Mouse (Mus musculus) right cerebral cortex, postnatal 14 days (tissue): ENCODE results near the gene Dynlt1a.
A peak's percentile ranks its signal among the peaks of the same experiment; 100 is the strongest.
"Not testable (repeated sequence)": the region's sequence is repeated elsewhere in the genome, so short reads cannot be mapped to it uniquely, and the experiment has no call there.

Source experiments
- DNase-seq: peaks from one replicate; pipeline ENCODE4 v3.0.0; 2022

The Dynlt1a gene

GRCm38 (mm10) chr17:6317339-6317985, at the start of gene Dynlt1a:
Dynlt1a (minus strand) TSS chr17:6317500.
- peak; percentile 96 for DNase-seq

- DNase-seq: peak; percentile 6
Observed at GRCm38 (mm10) chr17:6355256-6355655, 38.0 kb upstream of the Dynlt1a start.

- not testable (repeated sequence) for DNase-seq
Observed at GRCm38 (mm10) chr17:6342606-6343294, 25.4 kb upstream of the Dynlt1a start.

GRCm38 (mm10) chr17:6328997-6329396, 11.7 kb upstream of the Dynlt1a start:
- not testable (repeated sequence) for DNase-seq

GRCm38 (mm10) chr17:6327554-6327953, 10.3 kb upstream of the Dynlt1a start:
- not testable (repeated sequence) for DNase-seq

GRCm38 (mm10) chr17:6325543-6325942, 8.2 kb upstream of the Dynlt1a start:
- DNase-seq: not testable (repeated sequence)

GRCm38 (mm10) chr17:6325021-6325420, 7.7 kb upstream of the Dynlt1a start:
- DNase-seq: not testable (repeated sequence)

GRCm38 (mm10) chr17:6321778-6322101, 4.4 kb upstream of the Dynlt1a start:
- not testable (repeated sequence) for DNase-seq

GRCm38 (mm10) chr17:6321081-6321777, 3.9 kb upstream of the Dynlt1a start:
- DNase-seq: not testable (repeated sequence)

GRCm38 (mm10) chr17:6316379-6317126, 747 bp downstream of the Dynlt1a start:
- peak; percentile 75 for DNase-seq

- not testable (repeated sequence) for DNase-seq
Observed at GRCm38 (mm10) chr17:6315706-6316105, 1.6 kb downstream of the Dynlt1a start.

- DNase-seq: not testable (repeated sequence)
Observed at GRCm38 (mm10) chr17:6314493-6314892, 2.8 kb downstream of the Dynlt1a start.

GRCm38 (mm10) chr17:6312755-6313154, 4.5 kb downstream of the Dynlt1a start:
- not testable (repeated sequence) for DNase-seq

GRCm38 (mm10) chr17:6311716-6312115, 5.6 kb downstream of the Dynlt1a start:
- DNase-seq: not testable (repeated sequence)

GRCm38 (mm10) chr17:6306503-6306902, 10.8 kb downstream of the Dynlt1a start:
- DNase-seq: not testable (repeated sequence)

GRCm38 (mm10) chr17:6305656-6306270, 11.5 kb downstream of the Dynlt1a start:
- not testable (repeated sequence) for DNase-seq

- DNase-seq: not testable (repeated sequence)
Observed at GRCm38 (mm10) chr17:6304891-6305290, 12.4 kb downstream of the Dynlt1a start.

GRCm38 (mm10) chr17:6300190-6300863, 17.0 kb downstream of the Dynlt1a start:
- DNase-seq: not testable (repeated sequence)

GRCm38 (mm10) chr17:6297060-6297795, 20.1 kb downstream of the Dynlt1a start:
- DNase-seq: not testable (repeated sequence)

- DNase-seq: not testable (repeated sequence)
Observed at GRCm38 (mm10) chr17:6293882-6294281, 23.4 kb downstream of the Dynlt1a start.

GRCm38 (mm10) chr17:6289045-6289444, 28.3 kb downstream of the Dynlt1a start:
- not testable (repeated sequence) for DNase-seq
